Mouse (Mus musculus) pancreas, adult 10 weeks (tissue): ENCODE data around the gene Olfr521. TPM values are rescaled to one million over a fixed set of nuclear protein-coding genes. Genes with fewer than 3 reads are reported as not detected.

Experiments used
- polyA plus RNA-seq: library from polyadenylated mRNA; stranded (reverse); fragments of 350-450 nt; fragmentation: Illumina TruSeq; extraction: RNeasy Lipid Tissue Mini Kit (QIAGEN cat#74804); gene quantifications from one replicate; pipeline ENCODE4 v1.2.3, GENCODE M21; 2015; ENCODE audit warnings: low read depth, low replicate concordance; ENCODE audit not compliant: insufficient read depth

The Olfr521 gene
- polyA plus RNA-seq, result not detected

DNA sequence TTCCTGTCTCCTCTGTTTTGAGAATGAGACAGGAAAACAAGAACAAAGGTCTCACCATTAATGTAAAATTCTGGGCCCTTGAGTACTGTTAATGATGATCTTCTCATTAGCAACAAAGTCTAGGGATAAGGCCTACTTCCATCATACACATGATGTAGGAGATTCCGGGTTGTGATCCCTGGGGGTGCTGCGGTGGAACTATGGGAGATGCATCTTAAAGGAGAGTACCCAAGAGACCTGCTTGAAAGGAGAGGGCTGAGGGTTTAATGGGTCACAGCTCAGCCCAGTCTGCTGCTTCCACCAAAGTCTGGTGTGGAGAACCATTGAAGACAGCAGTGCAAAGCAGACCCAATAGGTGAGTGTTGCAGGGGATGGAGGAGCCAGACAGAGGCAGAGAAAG is at the start of gene Olfr521:
Olfr521 (plus strand) TSS at position 301 of the 400 bp plus-strand sequence.

DNA sequence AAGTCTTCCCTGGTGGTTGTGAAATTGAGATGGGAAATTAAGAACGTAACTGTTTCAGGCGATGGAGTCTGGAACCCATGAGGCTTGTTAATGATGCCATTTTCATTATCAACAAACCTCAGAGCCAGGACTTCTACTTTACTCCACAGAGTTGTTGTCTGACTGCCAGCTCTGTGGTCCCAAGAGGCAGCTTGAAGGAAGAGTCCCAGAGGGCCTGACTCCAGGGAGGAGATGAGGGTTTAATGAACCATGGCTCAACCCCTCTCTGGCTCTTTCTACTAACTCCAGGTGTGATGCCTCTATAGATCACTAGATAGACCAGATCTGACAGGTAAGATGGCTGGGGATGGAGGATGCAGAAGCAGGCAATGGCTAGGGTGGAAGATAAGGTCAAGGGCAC is 33.3 kb upstream of the Olfr521 start, which contains the start of gene Olfr520:
Olfr520 (plus strand) TSS at position 301 of the 400 bp plus-strand sequence.

Other genes starting within 250 kb of the Olfr521 start
- gene Arrb1, start 228.0 kb upstream of the Olfr521 start, polyA plus RNA-seq, result 8.9 TPM
- gene Tpbgl, start 136.4 kb upstream of the Olfr521 start, polyA plus RNA-seq, result 2.0 TPM
- 9.9 TPM for gene Slco2b1, start 52.2 kb upstream of the Olfr521 start, polyA plus RNA-seq
- not detected for gene Olfr520, start 33.2 kb upstream of the Olfr521 start, polyA plus RNA-seq
- gene Neu3, start 64.9 kb downstream of the Olfr521 start, polyA plus RNA-seq, result 1.5 TPM
- not detected for gene Xrra1, start 95.6 kb downstream of the Olfr521 start, polyA plus RNA-seq
- 41.1 TPM for gene Spcs2, start 100.0 kb downstream of the Olfr521 start, polyA plus RNA-seq
- gene Rnf169, start 216.9 kb downstream of the Olfr521 start, polyA plus RNA-seq, result 3.9 TPM
- 1.7 TPM for gene Chrdl2, start 242.7 kb downstream of the Olfr521 start, polyA plus RNA-seq